21 mouse cellular contexts compared by ENCODE assay signal in genomic region chr16:27586307-27586706, GRCm38 (mm10).
DNase-seq lines count a peak whose midpoint lies in the region; ATAC-seq and TF ChIP-seq lines count a peak whose summit lies in the region.
"Had no signal": no experiment of that assay in that cellular context is flagged by ENCODE, and none has a peak within 500 bp of the region (broad histone marks: within the 10 kb centered on the region; RNA-seq: fewer than 3 reads in every experiment).

No protein-coding gene starts in this region.

- H3K9me3 ChIP-seq in hindbrain, postnatal 0 days (ENCODE audit: low read length) = no peaks in the 10 kb centered on the region
- H3K9me3 ChIP-seq in hindbrain, embryonic 13.5 days = no peaks in the 10 kb centered on the region
- H3K9me3 ChIP-seq in liver, embryonic 11.5 days (ENCODE audit: control insufficient read depth, low read length) = no peaks in the 10 kb centered on the region
- H3K9me3 ChIP-seq: embryonic facial prominence, embryonic 12.5 days; hindbrain, embryonic 12.5 days; intestine, embryonic 15.5 days; neural tube, embryonic 13.5 days had no signal

- H3K27ac ChIP-seq in hindbrain, postnatal 0 days = no peak overlapping the region
- no peak overlapping the region for H3K27ac ChIP-seq in hindbrain, embryonic 13.5 days
- no peak overlapping the region for H3K27ac ChIP-seq in liver, embryonic 11.5 days (ENCODE audit: low read depth, low read length)
- H3K27ac ChIP-seq: embryonic facial prominence, embryonic 12.5 days; hindbrain, embryonic 12.5 days; intestine, embryonic 15.5 days; kidney, postnatal 0 days; neural tube, embryonic 13.5 days had no signal

- H3K9ac ChIP-seq in hindbrain, postnatal 0 days (replicated peaks; ENCODE audit: low read length) = no peak overlapping the region
- no peak overlapping the region for H3K9ac ChIP-seq in hindbrain, embryonic 13.5 days
- H3K9ac ChIP-seq in liver, embryonic 11.5 days (ENCODE audit: low read depth, low read length) = no peak overlapping the region
- H3K9ac ChIP-seq: embryonic facial prominence, embryonic 12.5 days; hindbrain, embryonic 12.5 days; intestine, embryonic 15.5 days; neural tube, embryonic 13.5 days had no signal

- no peak for TF ChIP-seq CTCF in hindbrain, postnatal 0 days (IDR thresholded peaks at IDR 0.05; ENCODE audit: low read depth)

- peak; percentile 6 for DNase-seq in hindbrain, postnatal 0 days (ENCODE audit: low spot score)
- DNase-seq in 416B (ENCODE audit: low read depth) = peak; percentile 1
- DNase-seq in ES-CJ7 (ENCODE audit: low read depth, low spot score) = peak; percentile 83
- DNase-seq in embryo, embryonic 11 days = peak; percentile 3
- no peak for DNase-seq in liver, embryonic 11.5 days (ENCODE audit: low spot score)
- DNase-seq in layer of hippocampus, adult 18-20 months (ENCODE audit: low spot score in 2 of 2) = no peak
- DNase-seq: cerebellum, adult 11 months; gastrocnemius, postnatal 10 days; heart, postnatal 10 days; liver; lung, adult 18-20 months; lung, postnatal 4 days; thymus, adult 18-20 months had no signal

- no peaks in the 10 kb centered on the region for H3K4me1 ChIP-seq in hindbrain, postnatal 0 days (ENCODE audit: insufficient read depth, low read length)
- H3K4me1 ChIP-seq in hindbrain, embryonic 13.5 days (replicated peaks) = no peaks in the 10 kb centered on the region
- H3K4me1 ChIP-seq in liver, embryonic 11.5 days (replicated peaks; ENCODE audit: control insufficient read depth, insufficient read depth, low read length) = no peaks in the 10 kb centered on the region
- H3K4me1 ChIP-seq: embryonic facial prominence, embryonic 12.5 days; hindbrain, embryonic 12.5 days; intestine, embryonic 15.5 days; neural tube, embryonic 13.5 days had no signal

- no peaks in the 10 kb centered on the region for H3K27me3 ChIP-seq in hindbrain, postnatal 0 days (ENCODE audit: insufficient read depth, low read length)
- no peaks in the 10 kb centered on the region for H3K27me3 ChIP-seq in hindbrain, embryonic 13.5 days
- H3K27me3 ChIP-seq in liver, embryonic 11.5 days (replicated peaks; ENCODE audit: control insufficient read depth, insufficient read depth, low read length) = no peaks in the 10 kb centered on the region
- H3K27me3 ChIP-seq: embryonic facial prominence, embryonic 12.5 days; hindbrain, embryonic 12.5 days; intestine, embryonic 15.5 days; neural tube, embryonic 13.5 days had no signal

- no peak overlapping the region for H3K4me3 ChIP-seq in hindbrain, postnatal 0 days (ENCODE audit: low read length)
- H3K4me3 ChIP-seq in hindbrain, embryonic 13.5 days = no peak overlapping the region
- no peak overlapping the region for H3K4me3 ChIP-seq in liver, embryonic 11.5 days (ENCODE audit: low read depth, low read length)
- H3K4me3 ChIP-seq: embryonic facial prominence, embryonic 12.5 days; hindbrain, embryonic 12.5 days; intestine, embryonic 15.5 days; neural tube, embryonic 13.5 days had no signal

- no peak overlapping the region for H3K4me2 ChIP-seq in hindbrain, postnatal 0 days (ENCODE audit: low read depth, low read length)
- no peak overlapping the region for H3K4me2 ChIP-seq in hindbrain, embryonic 13.5 days
- no peak overlapping the region for H3K4me2 ChIP-seq in liver, embryonic 11.5 days
- H3K4me2 ChIP-seq: embryonic facial prominence, embryonic 12.5 days; hindbrain, embryonic 12.5 days; intestine, embryonic 15.5 days; midbrain, embryonic 11.5 days; neural tube, embryonic 13.5 days had no signal

- no peak for ATAC-seq in hindbrain, postnatal 0 days
- ATAC-seq in hindbrain, embryonic 13.5 days (ENCODE audit: low FRiP score) = no peak
- ATAC-seq in liver, embryonic 11.5 days (replicated peaks; ENCODE audit: low FRiP score) = no peak
- ATAC-seq: intestine, embryonic 15.5 days; Patski had no signal

- 51% methylated on average over 7 of the region's 7 CpGs for WGBS in hindbrain, postnatal 0 days
- 62% methylated on average over 7 of the region's 7 CpGs for WGBS in hindbrain, embryonic 13.5 days
- WGBS in liver, embryonic 11.5 days = 49% methylated on average over 7 of the region's 7 CpGs

- H3K36me3 ChIP-seq in hindbrain, postnatal 0 days (ENCODE audit: insufficient read depth, low read length) = no peaks in the 10 kb centered on the region
- no peaks in the 10 kb centered on the region for H3K36me3 ChIP-seq in hindbrain, embryonic 13.5 days
- H3K36me3 ChIP-seq in liver, embryonic 11.5 days (ENCODE audit: control insufficient read depth, insufficient read depth, low read length) = no peaks in the 10 kb centered on the region
- H3K36me3 ChIP-seq: embryonic facial prominence, embryonic 12.5 days; hindbrain, embryonic 12.5 days; intestine, embryonic 15.5 days; neural tube, embryonic 13.5 days had no signal

Comparison
In these comparisons a context has a peak if more than half of its experiments do, and no peak if none do; other contexts are left out.
1. DNase-seq: peak in hindbrain, postnatal 0 days (single experiment), 416B (single experiment), ES-CJ7 (single experiment) and embryo, embryonic 11 days (single experiment); none in liver, embryonic 11.5 days (single experiment) and layer of hippocampus, adult 18-20 months (0 of 2).